Mouse (Mus musculus): ENCODE results near the gene Ttc41. TPM values are rescaled to one million over a fixed set of nuclear protein-coding genes. Genes with fewer than 3 reads are reported as not detected.
A peak's percentile ranks its signal among the peaks of the same experiment; 100 is the strongest.

Ttc41 gene
- total RNA-seq, 2 experiments from 2014 or later, result 1.2 to 1.7 TPM

DNA sequence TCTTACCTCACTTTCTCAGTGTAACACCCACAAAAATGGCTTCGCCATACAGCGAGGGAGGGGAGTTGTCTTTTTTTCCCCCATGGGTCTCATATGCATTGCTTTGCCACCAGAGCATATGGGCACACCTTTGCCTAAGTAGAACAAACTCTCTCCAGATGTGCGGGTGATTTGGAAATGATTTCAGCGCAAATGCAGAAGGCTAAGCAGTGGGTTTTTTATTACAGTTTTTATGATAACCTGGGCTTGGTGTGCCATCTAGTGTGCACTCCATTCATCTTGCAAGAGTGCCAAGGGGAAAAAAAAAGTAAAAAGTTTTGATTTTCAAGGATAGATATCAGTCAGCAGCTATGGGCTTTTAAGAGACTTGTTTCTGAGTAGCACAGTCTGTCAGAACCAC lies 29.4 kb downstream of the Ttc41 start:
- no peak for DNase-seq (ENCODE audit: low spot score in 2 of 2)
- intact Hi-C loops (cut with DNase I), result no loop called here

DNA sequence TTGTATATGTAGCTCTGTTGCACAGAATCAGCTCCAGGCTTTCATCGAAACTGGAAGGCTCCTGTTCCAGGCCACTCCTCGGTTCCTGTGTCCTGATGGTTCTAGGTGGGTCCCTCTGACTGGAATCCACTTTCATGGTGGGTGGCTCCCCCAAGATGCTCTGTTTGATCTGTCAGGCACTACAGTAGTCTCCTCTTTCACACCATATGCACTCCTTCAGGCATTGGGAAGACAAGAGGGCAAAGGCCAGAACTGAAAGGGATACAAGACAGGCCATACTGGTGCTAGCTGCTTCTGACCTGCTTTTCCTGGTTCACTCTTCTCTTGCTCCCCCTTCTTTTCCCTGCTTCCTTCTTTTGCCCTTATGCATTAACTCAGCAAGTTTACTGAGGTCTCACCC lies 37.3 kb downstream of the Ttc41 start:
- intact Hi-C loops (cut with DNase I), result no loop called here
- no peak for DNase-seq (ENCODE audit: low spot score in 2 of 2)

DNA sequence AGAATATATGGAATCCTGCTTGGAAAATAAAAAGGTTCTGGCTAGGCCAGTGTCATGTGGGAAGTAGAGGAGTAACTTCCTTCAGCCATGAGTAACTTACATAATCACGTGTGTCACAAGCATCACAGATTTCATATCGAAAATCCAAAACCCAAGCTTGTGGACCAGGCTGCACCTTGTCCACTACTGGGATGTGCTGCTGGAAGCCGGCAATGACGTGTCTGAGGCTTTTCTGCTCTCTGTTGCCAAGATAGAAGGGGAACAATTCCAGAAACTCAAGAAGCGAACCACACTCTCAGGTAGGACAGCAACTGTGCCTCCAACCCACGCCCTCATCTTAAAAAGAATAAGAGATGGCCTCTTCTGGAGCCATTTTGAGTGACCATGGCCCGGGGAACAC lies 38.7 kb downstream of the Ttc41 start:
- no peak for DNase-seq (ENCODE audit: low spot score in 2 of 2)
- intact Hi-C loops (cut with DNase I), result no loop called here

DNA sequence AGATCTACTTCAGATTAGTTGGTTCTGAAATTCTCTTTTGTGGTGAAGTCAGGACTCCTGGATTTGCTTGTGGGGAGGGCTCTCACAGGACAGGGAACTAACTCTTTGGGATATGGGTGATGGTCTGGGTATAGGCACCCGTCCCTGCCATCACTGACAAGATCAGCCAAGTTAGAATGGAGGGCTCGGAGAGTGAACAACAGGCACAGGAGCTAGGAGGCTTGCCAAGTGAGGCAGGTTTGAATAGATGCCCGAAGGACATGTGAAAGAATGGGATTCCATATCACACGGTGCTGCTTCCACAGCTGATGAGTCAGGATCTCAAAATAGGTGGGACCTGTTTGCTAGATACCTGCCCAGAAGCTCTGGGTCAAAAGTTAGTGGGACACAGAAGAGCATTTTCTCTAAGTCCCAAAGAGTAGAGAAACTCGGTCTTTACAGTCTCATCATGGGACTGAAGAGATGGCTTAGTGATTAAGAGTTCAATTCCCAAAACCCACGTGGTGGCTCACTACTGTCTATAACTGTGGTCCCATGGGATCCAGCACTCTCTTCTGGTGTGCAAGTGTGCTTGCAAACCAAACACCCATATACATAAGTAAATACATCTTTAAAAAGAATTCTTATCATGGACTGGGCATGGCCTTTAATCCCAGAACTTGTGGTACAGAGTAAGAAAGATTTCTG lies 50.3 kb downstream of the Ttc41 start:
- DNase-seq (ENCODE audit: low spot score in 2 of 2), result no peak
- intact Hi-C loops (cut with DNase I), result no loop called here

DNA sequence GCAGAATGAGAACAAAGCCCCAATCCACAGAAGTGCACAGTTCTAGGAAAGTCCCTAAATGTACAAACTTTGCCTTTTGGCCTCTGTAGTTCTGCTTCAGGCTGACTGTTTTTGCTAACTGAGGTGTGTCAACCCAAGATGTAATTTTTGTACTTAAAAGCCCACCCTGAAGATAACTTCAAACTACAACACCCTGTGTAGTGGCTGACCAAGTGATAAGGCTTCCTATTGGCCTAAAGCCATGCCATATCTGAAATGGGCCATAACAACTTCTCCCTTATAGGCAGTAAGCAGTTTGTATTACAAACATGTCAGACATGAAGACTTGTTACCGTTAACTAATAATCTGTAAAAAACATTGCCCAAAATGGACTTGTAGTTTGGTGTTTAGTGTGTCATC lies 52.1 kb downstream of the Ttc41 start:
- no peak for DNase-seq (ENCODE audit: low spot score in 2 of 2)
- intact Hi-C loops (cut with DNase I), result no loop called here

DNA sequence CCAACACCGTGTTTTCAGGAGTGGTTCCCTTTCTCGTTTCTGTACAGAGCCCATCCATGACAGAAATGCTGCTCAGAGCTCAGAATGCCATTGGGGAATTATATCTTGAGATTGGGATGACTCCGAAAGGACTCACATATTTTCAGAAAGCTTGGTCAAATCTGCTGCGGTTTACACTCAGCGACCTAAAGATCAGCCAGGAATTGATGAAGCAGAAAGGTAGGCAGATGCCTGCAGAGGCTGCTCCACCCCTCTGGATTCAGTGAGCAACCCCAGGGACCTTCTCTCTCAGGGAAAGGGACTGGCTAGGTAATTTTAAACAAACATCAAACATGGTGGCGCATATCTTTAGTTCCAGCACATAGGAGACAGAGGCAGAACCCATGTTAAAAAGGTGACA lies 52.6 kb downstream of the Ttc41 start:
- no peak for DNase-seq (ENCODE audit: low spot score in 2 of 2)
- intact Hi-C loops (cut with DNase I), result no loop called here

DNA sequence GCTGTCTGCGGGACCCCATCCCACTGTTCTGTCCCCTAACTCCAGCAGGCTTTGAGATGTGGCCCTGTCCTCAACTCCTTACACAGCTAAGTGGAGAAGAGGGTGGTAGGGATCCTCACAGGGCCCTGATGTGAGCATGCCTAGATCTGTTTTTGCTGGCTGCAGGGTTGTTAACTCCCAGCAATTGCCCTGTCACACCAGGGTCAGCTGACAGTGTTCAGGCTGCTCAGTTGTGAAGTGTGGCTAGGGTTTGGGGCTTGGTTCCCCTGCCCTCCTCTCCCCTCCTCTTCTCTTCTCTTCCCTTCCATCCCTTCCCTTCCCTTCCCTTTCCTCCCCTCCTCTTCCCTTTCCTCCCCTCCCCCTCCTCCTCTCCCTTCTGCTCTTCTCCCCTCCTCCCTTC lies 55.6 kb downstream of the Ttc41 start:
- no peak for DNase-seq (ENCODE audit: low spot score in 2 of 2)
- intact Hi-C loops (cut with DNase I), result no loop called here

DNA sequence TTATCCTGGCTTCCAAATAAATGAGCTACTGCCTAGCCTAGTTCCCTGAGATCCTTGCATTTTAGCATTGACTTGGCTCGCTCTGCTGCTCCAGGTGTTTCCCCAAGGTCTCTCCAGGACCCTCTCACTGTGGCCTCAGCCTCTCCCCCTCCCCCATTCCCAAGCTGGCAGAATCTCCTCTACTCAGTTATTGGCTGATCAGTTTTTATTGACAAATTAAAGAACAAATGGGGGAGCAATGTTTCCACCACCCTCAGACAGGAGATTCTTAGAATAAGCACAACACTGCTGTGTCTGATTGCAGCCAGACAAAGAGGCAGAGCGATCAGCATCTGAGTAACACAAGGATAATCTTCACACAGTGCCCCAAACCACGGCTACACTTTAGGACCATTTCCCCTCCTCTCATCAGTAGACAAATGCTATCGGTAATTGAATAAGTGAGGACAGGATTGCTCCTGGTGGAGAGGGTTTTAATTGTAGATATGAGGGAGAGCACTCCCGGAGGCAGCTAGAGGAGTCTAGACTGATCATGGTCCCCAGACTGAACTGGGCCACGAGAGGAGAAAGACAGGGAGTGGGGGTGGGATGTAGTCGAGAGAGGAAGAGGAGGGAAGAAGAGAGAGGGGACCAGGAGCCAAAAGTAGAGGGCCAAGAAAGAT lies 56.2 kb downstream of the Ttc41 start:
- no peak for DNase-seq (ENCODE audit: low spot score in 2 of 2)
- intact Hi-C loops (cut with DNase I), result no loop called here

DNA sequence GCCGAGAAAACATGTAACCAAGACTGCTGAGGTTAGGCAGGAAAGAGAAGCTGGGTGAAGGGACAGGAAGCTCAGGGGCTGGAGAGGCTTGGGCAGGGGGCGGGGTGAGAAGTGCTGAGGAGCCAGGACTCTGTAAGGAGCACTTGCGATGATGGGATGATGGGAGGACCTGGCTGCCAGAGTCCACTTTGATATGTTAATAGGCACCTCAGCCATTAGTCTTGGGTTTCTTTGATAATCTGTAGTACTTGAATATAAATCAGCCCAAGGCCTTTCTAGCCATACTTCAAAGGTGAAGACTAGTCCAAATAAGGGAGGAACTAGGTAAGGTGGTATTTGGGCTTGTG lies 56.7 kb downstream of the Ttc41 start:
- intact Hi-C loops (cut with DNase I), result no loop called here
- no peak for DNase-seq (ENCODE audit: low spot score in 2 of 2)

DNA sequence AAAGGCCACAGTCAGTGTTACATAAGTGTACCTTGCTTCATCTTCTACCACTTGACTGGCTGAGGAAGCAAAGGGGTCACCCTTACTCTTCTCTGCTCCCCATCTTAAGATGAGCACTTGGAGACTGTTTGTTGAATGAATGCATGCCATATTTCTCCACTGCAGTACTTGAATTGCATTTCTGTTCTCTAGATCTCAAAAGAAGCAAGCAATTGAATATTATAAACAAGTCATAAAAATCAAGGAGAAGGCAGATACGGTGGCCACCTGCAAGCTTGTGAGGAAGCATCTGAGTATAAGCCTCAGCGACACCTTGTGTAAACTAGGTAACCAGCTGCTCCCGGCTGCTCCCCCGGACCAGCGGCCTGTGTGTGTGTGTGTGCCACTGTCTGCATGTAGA lies 58.1 kb downstream of the Ttc41 start, which contains the start of gene Gm49358:
TSS of gene Gm49358 (plus strand) at position 301 of the 400 bp plus-strand sequence.
- intact Hi-C loops (cut with DNase I), result no loop called here
- no peak for DNase-seq (ENCODE audit: low spot score in 2 of 2)

DNA sequence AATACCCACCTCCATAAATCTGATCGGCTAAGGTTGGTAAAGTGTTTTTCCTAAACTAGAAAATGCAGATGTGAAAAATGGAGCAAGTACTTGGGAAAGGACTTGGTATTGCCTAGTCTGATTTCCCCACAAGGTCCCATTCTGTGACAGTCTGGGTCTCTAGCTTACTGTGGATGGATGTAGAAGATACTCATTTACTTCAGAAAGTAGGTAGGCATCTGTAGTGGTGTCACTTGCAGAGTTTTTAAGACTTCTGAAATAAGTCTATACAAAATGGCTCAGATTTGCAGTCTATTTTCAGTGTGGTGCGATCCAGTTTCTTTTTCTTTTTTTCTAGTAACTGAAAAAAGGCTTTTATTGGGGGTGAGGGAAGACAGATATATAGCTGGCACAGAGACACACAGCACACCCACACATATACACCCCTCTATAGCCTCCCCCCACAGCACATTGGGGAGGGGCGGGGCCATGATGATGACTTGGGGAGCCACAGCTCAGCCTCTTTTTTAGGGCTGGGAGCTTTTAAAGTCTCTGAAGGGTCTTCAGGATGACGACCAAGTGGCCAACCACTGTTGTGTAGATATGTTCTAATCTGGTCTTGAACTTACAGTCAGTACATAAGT lies 59.8 kb downstream of the Ttc41 start:
- DNase-seq (ENCODE audit: low spot score in 2 of 2), result peak in 1 of 2 experiments; percentile 50
- intact Hi-C loops (cut with DNase I), result no loop called here

DNA sequence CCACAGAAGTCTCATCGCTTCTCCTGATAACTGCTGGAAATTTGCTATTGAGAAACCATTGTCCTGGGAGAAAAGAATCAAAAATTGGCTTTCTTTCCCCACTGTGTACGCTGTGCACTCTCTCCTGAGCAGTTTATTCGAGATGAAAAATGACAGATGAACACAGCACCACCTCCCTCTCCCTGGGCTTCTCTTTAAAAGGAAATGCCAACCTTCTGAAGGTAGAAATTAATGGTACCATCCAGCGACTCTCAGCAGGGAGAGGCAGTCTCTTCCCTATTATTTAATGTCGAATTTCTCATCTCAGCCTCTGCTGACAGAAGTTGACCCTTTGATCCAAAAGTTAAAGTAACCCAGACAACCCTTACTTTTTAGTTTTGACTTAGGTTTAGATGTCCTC lies 63.6 kb downstream of the Ttc41 start:
- no peak for DNase-seq (ENCODE audit: low spot score in 2 of 2)
- intact Hi-C loops (cut with DNase I), result no loop called here

DNA sequence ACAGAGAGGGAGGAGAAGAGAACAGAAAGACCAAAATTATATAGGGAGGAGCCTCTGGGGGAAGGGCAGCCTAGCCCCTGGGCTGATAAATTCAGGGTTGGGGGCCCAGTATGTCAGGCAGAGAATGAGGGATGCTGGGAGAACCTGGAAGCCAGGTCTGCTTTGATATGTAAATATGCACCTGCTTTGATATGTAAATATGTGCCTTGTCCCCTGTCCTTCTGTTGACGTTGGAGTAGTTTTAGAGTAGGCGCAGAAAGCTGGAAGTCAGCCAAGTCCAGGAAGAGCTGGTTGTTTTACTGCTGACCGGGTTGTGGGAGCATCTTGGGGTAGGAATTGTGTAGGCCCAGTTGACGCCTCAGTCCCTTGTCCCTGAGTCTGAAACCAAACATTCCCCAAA lies 64.2 kb downstream of the Ttc41 start:
- no peak for DNase-seq (ENCODE audit: low spot score in 2 of 2)
- intact Hi-C loops (cut with DNase I), result no loop called here

DNA sequence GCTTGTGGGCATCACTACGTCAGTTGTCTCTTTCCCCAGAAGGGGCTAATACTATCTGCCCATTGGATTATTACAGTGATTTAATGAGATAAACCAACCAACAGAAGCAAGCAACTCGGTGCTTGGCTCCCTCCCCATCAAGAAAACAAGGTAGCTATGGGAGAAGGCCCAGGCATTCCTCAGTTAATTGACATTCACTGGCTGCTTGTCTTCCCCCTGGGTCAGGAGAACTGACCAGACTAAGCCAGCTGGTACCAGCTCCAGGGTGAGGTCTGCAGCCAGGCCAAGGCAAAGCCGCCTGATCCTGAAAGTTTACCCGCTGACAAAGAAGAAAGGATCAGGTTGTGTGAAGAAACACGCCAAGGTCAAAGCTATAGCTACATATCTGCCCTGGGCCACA lies 66.1 kb downstream of the Ttc41 start:
- no peak for DNase-seq (ENCODE audit: low spot score in 2 of 2)
- intact Hi-C loops (cut with DNase I), result no loop called here

DNA sequence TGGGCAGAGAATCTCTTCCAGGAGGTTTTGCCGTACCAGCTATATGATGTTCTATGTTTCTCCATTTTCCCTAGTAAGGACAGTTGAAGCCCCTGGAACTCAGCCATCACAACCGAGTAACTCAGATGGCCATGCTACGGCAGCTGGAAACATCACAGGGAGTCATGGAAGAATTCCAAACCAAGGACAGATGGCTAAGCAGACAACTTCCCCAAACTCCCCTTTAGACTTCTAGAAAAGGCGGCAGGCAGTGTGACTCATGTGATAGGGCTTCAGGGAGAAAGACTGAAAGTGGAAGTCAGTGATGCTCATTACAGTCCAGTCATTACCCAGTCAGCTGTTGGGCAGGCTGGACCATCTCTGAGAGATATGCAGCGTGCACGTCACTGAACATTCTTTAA lies 66.6 kb downstream of the Ttc41 start:
- DNase-seq (ENCODE audit: low spot score in 2 of 2), result peak in 1 of 2 experiments; percentile 67
- intact Hi-C loops (cut with DNase I), result no loop called here

DNA sequence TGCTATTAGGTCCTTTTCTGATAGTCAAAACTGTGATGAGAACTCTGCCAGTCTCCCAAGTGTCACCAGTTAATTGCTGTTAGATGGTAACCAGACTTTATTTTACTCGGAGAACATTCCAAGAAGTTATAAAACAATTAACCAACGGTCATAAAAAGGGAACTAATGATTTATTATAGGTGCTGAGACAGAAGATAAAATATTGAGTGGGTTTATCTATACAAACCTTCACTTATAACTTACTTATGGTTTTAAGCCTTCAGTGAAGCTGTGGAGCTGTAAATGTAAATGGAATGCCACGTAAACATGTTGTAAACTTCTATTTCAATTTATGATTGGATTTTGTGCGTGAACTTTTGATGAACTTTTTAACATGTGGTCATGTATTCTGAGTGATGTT lies 67.7 kb downstream of the Ttc41 start:
- intact Hi-C loops (cut with DNase I), result no loop called here
- DNase-seq (ENCODE audit: low spot score in 2 of 2), result no peak

DNA sequence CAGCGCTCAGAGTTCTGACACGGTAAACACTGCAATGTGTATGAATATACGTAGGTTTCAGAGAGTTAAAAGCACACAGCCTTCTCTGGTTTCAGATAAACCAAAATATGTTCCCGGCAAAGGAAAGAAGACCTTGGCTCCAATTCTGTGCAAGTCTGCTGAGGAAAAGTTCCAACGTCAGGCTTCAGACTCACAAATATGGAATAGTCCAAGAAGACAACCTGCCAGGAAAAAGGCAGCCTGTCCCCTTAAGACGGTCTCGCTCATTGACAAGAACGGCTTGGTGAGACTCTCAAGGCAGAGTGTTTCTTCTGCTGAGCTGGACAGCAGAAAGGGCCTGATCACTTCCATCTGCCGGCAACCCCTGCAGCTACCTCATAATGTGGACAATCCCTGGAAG lies 70.7 kb downstream of the Ttc41 start:
- intact Hi-C loops (cut with DNase I), result no loop called here
- no peak for DNase-seq (ENCODE audit: low spot score in 2 of 2)

DNA sequence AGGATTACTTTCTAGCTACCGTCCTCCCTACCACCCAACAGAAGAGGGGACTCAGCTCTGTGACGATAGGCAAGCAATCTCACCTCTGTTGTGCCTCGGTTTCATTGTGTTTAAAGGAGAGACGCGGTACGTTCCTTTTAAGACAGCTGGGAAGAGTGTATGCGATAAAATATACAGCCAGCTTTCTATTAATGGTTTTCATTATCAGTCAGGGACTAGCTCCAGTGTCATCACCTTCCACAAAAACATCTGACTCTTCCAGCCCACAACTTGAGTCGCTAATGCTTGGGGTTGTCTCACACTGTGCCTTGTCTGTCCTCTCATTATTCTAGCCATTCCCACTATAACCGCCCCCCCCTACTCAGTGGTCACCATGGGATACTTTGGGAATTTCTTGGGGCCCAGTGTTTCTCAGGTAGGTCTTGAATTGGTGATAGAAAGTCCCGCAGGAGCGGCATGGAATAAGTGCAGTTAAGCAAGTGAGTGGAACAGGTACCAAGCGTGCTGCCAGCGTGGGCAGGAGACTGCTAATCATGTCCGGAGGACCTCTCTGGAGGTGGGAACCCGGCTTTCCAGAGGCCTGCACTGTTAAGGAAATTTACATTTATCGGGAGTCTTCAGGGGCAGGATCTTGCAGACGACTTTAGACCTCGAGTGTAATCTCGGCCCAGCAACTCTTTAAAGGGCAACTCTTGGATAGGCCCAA lies 72.2 kb downstream of the Ttc41 start:
- intact Hi-C loops (cut with DNase I), result loop anchor here (1.0 to 2.0 kb wide), 2 partner anchors 43 to 71 kb away; no protein-coding TSS in a partner anchor
- DNase-seq (ENCODE audit: low spot score in 2 of 2), result no peak

DNA sequence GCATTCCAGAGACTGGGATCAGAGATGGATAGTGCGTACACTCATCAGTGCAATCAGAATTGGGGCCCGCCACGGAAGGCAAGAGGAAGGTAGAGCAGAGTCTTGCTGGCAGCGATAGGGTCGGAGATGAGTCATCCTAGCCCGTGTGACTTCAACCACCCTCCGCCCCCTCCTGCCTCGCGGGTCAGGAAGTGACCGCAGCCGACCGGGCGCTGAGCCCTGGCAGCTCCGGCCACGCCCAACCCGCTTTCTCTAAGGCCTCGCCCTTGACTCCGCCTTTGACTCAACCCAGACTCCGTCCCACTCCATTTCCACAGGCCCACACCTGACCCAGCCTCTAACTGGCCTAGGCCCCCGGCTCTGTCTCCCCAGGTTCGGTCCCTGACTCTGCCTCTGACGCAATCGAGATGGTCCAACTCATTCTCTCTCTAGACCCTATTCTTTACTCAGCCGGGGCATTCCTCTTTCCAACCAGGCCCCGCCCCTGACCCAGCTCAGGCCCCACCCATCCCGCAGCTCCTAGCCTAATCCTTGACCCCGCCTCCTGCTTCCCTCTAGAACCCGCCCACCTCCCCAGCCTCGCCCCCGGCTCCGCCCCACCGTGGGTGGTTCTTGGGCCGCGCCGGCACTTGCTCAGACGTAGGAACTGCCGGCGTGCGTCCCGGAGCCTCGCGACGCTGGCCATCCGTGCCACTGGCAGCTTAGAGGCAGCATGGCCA lies 72.9 kb downstream of the Ttc41 start, which contains the start of gene Nt5dc3:
TSS of gene Nt5dc3 (plus strand) at position 608 of the 719 bp plus-strand sequence.
- DNase-seq (ENCODE audit: low spot score in 2 of 2), result peak; percentile 90 to 96
- intact Hi-C loops (cut with DNase I), result loop anchor here (1.0 to 2.0 kb wide), 2 partner anchors 42 to 72 kb away; no protein-coding TSS in a partner anchor

Measured in left cerebral cortex, postnatal 25 days (tissue).